Mouse (Mus musculus) liver, adult (tissue): ENCODE results near the gene Sept9.
A peak's percentile ranks its signal among the peaks of the same experiment; 100 is the strongest.

ENCODE experiments used
- GATA4 ChIP-seq: IDR thresholded peaks from 2 replicates; pipeline ENCODE4 v1.6.1; 2014; ENCODE audit warnings: mild to moderate bottlenecking, low read length; ENCODE audit not compliant: insufficient replicate concordance

The Sept9 gene

DNA sequence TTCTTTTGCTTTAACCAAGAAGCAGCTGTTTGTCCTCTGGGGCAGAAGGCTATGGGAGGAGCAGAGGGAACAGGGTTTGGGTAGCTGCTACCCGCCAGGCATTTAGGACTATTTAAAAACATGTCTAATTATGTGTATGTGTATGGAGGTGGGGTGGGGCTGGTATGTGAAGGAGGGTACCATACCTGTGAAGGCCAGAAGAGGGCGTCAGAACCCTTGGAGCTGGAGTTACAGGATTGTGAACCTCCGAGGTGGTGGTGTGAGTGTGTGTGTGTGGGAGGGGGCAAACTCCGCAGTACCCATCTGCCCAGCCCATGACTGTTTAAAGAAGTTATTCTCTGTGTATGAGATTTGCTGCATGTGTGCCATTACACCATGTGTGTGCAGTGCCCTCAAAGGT is 25.3 kb downstream of the Sept9 start:
- TF ChIP-seq GATA4 = no peak

DNA sequence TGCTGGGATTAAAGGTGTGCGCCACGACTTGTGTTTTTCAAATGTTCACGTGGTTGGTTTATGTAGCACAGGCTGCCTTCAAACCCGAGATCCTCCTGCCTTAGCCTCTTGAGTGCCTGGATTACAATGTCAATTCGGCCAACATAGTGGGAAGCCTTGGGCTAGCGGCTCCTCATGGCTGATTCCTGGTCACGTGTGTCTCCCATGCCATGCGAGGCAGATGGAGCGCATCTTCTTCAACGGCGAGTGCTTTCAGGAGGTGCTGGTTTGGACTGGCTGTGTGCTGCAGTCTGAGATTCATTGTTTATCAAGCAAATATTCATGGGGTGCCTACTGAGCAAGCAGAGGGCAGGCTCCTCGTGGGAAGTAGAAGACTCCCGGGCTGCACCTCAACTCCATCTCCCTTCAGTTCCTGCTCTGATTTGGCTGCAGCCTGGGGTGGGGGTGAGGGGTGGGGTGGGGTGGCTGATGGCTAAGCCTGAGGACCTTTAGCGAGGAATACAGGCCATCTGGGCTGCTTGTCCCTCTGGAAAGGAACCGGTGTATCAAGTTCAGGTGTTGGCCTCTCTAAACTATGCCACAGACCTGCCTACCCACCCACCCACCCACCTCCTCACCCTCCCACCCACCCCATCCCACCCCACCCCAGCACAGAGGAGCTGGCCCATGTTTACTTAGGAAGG is 26.2 kb downstream of the Sept9 start:
- TF ChIP-seq GATA4 = no peak

DNA sequence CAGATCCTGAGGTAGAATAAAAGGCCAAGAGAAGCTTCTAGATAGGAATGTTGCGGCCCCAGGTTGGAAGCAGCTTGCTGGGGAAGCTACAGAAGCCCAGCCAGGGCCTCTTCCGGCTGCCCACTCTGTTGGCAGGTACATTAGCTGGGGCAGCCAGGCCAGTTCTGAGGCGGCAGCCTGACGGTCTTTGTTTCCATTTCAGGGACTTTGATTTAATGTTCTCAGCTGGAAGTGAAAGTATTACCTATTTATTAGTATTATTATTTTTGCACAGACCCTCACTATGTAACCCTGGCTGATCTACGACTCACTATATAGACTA is 26.7 kb downstream of the Sept9 start:
- TF ChIP-seq GATA4 = no peak

DNA sequence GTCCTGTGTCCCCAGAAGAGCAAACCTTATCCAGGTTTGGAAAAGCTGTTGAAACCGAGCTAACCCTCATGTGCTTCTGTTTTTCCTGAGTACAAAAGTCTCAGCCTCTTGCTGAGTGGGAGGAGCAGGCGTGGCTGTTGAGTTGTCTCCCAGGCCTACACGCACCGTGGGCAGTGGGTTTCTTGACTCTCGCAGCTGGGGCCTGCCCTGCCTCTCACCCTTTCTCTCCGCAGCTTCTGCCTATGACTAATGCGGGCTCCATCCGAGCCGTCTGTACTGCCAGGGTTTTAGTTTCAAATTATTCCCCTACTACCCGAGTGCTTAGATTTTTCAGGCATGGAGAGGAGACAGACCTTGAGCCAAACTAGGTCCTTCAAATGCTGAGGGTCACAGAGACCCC is 28.7 kb downstream of the Sept9 start:
- no peak for TF ChIP-seq GATA4

DNA sequence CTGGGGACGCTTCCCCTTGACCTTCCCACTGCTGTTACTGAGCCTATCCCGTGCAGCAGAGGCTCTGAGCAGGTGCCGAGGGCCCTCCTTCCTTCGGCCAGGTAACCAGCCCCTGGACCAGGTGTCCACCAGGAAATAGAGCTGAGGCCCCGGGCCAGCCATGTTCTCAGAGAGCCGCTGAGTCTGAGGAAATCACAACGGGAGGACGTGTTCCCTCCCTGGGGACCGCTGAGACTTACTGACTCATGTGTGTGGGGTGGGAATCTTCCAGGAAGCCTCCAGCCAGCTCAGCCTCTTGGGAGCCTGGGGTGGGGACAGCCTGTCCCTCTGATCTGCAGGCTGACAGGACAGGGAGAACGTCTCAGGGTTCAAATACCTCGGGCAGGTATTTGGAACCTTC is 32.1 kb downstream of the Sept9 start:
- no peak for TF ChIP-seq GATA4

DNA sequence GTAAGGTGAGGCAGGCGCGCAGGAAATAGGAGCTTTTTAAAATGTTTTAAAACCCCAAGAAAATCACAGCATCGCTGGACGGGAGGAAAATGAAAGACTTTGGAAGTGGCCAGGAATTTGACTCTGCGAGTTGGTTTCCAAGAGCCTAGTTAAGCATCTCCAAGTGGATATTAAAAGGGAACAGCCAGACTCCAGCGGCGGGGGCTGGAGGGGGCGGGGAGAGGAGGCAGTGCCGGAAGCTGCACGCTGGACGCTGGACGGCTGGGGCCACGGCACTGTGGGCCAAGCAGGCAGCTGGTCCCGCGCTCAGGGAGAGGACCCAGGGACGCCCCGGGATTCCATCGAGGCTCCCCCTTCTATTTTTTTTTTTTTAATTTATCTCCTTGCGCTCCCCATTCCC is 32.6 kb downstream of the Sept9 start:
- TF ChIP-seq GATA4 = no peak

DNA sequence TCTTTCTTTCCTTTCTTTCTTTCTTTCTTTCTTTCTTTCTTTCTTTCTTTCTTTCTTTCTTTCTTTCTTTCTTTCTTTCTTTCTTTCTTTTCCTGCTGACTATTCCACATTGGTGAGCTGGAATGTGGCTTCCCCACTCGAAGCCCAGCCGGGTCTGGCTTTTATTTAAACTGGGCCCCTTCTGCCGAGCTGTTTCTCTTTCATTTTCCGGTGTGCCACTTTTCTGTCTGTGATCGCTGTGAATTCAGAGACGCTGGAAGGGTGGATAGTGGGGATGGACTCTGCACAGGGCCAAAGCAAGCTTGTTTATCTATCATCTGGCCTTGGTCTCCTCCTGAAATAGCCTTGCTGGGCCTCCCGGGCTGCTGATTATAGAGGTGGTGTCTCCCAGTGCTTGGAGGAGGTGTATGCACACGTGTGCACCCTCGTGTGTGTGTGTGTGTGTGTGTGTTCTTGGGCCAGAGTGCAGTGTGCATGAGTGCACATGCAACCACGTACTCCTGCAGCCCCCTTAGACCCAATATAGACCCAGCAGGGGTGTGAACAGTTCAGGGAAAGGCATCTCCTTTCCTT is 33.5 kb downstream of the Sept9 start:
- TF ChIP-seq GATA4 = no peak

DNA sequence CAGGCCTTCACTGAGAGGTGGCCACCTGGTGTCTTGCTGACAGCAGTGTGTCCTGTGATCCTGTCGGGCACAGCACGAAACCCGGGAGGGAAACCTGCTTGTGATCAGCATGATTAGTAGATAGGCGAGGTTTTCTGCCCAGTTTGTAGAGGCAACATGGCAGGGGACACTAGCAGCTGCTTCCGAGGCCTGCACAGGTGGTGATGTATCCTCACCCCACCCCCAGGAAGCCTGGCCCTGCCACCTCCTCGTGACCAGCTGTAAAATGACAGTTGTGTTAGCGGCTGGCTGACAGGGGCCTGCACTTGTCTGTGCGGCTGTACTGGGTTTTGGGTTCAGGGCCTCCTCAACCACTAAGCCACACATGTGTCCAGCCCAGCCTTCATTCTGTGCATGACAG is 34.4 kb downstream of the Sept9 start:
- TF ChIP-seq GATA4 = no peak

DNA sequence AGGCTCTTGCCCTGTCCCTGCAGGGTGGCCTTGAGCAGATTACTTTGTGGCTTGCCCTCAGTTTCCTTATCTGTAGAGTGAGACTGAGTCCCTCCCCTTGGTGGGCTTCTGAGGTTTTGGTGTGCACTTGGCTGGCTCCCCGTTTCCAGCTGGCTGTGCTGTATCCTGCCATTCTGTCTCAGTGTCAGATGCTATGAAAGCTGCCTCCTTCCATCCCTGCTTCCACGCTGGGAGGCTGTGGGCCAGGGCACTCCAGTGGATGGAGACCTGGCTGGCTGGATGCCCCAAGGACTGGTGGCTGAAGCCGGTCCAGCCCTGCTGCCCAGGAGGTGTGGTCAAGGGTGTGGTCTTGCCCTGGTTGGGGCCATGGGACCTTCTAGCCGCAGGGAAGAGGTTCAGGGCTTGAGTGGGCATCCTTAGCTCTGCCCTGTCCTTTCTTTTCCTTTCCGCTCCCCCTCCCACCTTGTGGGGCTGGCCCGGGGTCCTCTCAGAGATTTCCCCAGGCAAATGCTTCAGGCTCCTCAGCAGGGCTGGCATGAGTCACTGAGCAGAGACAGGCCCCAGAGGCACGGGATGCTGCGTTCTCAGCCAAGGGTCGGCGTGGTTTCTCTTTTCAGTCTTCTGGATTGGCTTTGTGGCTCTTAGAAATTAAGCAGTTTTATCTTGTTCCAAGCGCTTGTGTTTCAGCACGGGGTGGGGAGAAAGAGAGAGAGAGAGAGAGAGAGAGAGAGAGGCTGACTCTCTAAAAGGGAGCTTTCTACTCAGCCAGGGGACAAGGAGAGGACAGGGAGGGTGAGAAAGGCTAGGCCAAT is 35.8 kb downstream of the Sept9 start:
- no peak for TF ChIP-seq GATA4

DNA sequence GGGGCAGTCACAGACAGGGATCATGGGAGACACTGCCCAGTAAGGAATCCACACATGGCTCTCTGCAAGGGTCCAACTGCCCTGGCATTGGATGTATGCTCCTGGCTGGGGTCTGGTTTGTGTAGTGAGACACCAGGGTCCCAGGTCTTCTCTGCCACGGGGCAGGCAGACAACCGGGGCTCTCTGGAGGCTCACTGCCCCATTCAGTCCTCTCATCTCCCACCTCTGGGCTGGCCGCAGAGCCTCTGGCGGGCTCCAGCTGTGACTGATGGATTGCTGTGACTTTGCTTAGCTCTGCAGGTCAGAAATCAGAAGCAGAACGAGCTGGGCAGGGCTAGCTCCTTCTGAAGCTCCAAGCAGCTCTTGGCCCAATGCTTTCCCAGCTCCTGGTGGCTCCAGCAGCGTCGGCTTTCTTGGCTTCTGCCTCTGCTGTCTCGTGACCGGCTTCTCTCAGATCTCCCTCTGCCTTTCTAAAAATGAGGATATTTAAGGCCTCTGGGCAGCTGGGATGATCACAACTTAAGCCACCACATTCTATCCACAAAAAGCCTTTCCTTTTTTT is 36.5 kb downstream of the Sept9 start:
- no peak for TF ChIP-seq GATA4

DNA sequence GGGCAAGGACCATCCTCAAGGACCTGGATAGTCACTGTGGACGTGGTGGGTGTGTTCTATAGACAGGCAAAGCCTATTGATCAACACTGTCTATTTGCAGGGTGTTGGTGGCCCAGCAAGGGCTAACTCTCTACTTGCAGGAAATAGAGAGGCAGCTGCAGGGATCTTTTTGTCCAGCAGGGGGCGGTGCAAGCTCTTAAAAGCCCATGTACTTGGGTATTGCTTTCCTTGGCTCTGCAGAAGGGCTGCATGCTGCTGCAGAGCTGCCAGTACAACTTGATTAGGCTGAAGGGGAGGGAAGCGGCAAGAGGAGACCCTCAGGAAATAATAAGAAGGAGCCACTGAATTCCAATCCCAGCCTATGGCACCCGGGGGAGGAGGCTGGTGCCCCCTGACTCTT is 38.7 kb downstream of the Sept9 start:
- TF ChIP-seq GATA4 = no peak

DNA sequence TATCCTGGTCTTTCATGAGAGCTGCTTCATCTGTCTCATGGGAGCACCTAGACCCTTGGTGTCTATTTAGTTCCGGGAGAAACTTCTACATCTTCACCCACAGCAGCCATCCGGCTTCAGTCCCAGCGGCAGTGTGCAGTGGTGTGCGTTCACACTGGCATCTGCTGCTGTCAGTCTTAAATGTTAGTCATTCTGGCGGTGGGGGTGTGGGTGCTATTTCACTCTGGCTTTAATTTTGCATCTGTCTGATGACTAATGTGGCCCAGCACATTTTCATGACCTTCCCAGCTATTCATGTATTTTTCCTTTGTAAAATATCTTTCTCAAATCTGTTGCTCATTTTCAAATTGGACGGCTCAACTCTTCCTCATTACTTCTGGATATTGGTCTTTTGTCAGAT is 40.2 kb downstream of the Sept9 start:
- TF ChIP-seq GATA4 = no peak

DNA sequence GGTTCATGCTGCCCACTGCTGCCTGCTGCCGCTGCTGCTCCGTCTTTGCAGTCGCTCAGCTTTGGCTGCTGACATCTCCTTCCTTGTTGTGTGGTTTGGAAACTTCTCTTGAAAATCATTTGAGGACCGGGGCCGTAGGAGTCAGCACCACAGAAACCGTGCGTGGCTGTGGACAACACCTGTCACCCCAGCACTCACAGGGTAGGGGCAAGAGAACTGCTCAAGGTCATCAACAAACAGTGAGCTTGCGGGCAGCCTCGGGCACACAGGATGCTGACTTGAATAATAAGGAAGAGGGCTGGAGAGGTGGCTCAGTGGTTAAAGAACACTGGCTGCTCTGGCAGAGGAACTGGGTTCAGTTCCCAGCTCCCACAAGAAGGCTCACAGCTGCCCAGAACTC is 40.9 kb downstream of the Sept9 start:
- no peak for TF ChIP-seq GATA4

DNA sequence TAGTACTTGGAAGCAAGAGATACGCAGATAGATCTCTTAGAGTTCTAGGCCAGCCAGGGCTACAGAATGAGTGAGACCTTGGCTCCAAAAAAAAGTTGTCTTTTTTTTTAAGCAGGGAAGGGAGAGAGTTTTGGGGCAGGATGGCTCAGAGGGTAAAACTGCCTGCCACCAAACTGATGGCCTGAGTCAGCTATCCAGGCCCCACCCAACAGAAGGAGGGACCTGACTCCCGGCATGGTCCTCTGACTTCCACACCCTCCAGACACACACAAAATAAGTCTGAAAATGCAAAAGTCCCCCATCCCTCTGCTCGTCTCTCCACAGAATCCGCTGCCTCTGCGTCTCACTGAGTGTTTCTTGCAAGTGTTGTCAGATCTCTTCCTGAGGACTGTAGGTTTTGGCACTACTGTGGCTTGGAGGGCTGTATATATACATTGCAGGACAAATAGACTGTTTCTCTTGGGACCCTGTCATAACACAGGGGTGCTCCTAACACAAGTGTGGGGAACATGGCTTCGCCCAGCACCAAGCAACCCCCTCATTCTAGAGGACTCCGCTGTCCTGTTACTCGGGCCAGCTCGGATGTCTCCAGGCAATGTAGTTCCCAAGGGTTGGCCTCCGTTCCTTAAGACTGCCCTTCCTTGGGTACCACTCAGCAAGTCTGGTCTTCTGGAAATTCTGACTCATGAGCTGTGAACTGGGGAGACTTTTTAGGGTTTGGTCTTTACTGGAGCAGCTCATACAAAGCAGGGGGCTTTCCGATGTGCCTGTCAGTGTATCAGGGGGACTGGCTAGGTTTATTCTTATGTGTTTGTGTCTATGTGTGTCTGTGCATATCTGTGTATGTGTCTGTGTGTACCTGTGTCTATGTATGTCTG is 41.6 kb downstream of the Sept9 start:
- TF ChIP-seq GATA4 = no peak

DNA sequence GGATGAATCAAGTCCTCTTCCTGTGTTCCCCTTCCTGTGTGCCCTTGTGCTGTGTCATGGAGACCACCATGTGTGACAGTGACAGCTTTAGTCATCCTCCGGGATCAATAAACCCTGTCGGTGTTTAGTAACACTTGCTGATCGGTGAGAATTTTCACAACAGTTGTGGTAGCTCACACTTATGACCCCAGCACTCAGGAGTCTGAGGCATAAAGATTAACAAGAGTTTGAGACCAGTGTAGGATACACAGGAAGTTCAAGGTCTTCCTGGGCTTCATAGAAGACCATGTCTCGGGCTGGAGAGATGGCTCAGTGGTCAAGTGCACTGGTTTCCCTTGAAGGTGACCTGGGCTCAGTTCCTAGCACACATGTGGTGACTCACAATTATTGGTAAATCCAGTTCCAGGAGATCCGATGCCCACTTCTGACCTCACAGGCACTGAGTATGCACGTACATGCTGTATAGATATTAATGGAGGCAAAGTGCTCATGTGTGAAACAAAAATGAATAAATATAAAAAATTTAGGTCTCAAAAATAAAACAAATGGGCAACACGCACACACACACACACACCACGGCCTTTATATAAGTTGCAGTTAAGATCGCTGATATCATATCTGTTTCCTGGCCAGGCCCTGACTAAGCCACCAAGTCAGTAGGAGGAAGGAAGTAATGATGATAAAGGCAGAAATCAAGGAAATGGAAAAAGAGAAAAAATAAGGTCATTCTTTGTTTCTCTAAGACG is 43.1 kb downstream of the Sept9 start:
- TF ChIP-seq GATA4 = peak; percentile 93; the same call in 1 of the 2 replicates
